Mouse (Mus musculus) heart, postnatal 10 days (tissue): ENCODE data around the gene Pkib. TPM values are rescaled to one million over a fixed set of nuclear protein-coding genes. Genes with fewer than 3 reads are reported as not detected.

Experiments
- DNase-seq, 2 experiments: peaks; one replicate each; pipeline ENCODE4 v3.0.0; 2021
- intact Hi-C: fragments of 180-260 bp; cut with DNase I; formaldehyde crosslinking; loops from one replicate; pipeline ENCODE4 v1.15.1; 2025
- total RNA-seq, 2 experiments: library from RNA; stranded (reverse); gene quantifications; 2 replicates each; pipeline ENCODE4 v1.2.3; 2021

Pkib gene
- total RNA-seq, 2 experiments from 2014 or later = 0.72 to 0.97 TPM

- intact Hi-C loops = loop anchor here (5.0 kb wide), 2 partner anchors 155 to 265 kb away; no protein-coding TSS in a partner anchor
- DNase-seq = peak; percentile 42 to 49
Observed at GRCm38 (mm10) chr10:57727666-57728065, 95.9 kb downstream of the Pkib start.

GRCm38 (mm10) chr10:57731672-57732071 lies 99.9 kb downstream of the Pkib start:
- intact Hi-C loops = no loop called here
- DNase-seq = no peak

GRCm38 (mm10) chr10:57740733-57741132 lies 109.0 kb downstream of the Pkib start:
- no peak for DNase-seq
- intact Hi-C loops = no loop called here

- DNase-seq = no peak
- intact Hi-C loops = no loop called here
Observed at GRCm38 (mm10) chr10:57741351-57741750, 109.6 kb downstream of the Pkib start.

GRCm38 (mm10) chr10:57743045-57743444 lies 111.3 kb downstream of the Pkib start:
- intact Hi-C loops = loop anchor here (1.0 kb wide), 2 partner anchors 53 to 99 kb away; no protein-coding TSS in a partner anchor

GRCm38 (mm10) chr10:57743606-57744016 lies 111.8 kb downstream of the Pkib start:
- intact Hi-C loops = loop anchor here (1.0 kb wide), 2 partner anchors 53 to 99 kb away; no protein-coding TSS in a partner anchor

More at GRCm38 (mm10) chr10:57743045-57743444, 111.3 kb downstream of the Pkib start:
- DNase-seq = no peak

GRCm38 (mm10) chr10:57744128-57744765 lies 112.5 kb downstream of the Pkib start:
- no peak for DNase-seq
- intact Hi-C loops = no loop called here

More at GRCm38 (mm10) chr10:57743606-57744016, 111.8 kb downstream of the Pkib start:
- peak; percentile 50 to 67 for DNase-seq

GRCm38 (mm10) chr10:57745452-57745851 lies 113.7 kb downstream of the Pkib start:
- no peak for DNase-seq
- intact Hi-C loops = no loop called here

GRCm38 (mm10) chr10:57747127-57747526 lies 115.3 kb downstream of the Pkib start:
- intact Hi-C loops = no loop called here
- DNase-seq = no peak

GRCm38 (mm10) chr10:57753343-57753742 lies 121.6 kb downstream of the Pkib start:
- intact Hi-C loops = no loop called here

GRCm38 (mm10) chr10:57755201-57755736 lies 123.5 kb downstream of the Pkib start:
- no peak for DNase-seq
- intact Hi-C loops = no loop called here

More at GRCm38 (mm10) chr10:57753343-57753742, 121.6 kb downstream of the Pkib start:
- DNase-seq = no peak

- intact Hi-C loops = no loop called here
- no peak for DNase-seq
Observed at GRCm38 (mm10) chr10:57758999-57759398, 127.2 kb downstream of the Pkib start.

GRCm38 (mm10) chr10:57760694-57761093 lies 128.9 kb downstream of the Pkib start:
- intact Hi-C loops = no loop called here
- no peak for DNase-seq

- no peak for DNase-seq
- intact Hi-C loops = no loop called here
Observed at GRCm38 (mm10) chr10:57763044-57763443, 131.3 kb downstream of the Pkib start.

GRCm38 (mm10) chr10:57783289-57784130 lies 151.7 kb downstream of the Pkib start:
- intact Hi-C loops = no loop called here
- no peak for DNase-seq

- intact Hi-C loops = no loop called here
- peak; percentile 67 to 75 for DNase-seq
Observed at GRCm38 (mm10) chr10:57784131-57784875, 152.5 kb downstream of the Pkib start.

- intact Hi-C loops = no loop called here
- no peak for DNase-seq
Observed at GRCm38 (mm10) chr10:57784876-57785150, 153.0 kb downstream of the Pkib start, which contains the start of gene Fabp7. Gene Fabp7 (plus strand): TSS chr10:57784881.

GRCm38 (mm10) chr10:57785552-57785951 lies 153.8 kb downstream of the Pkib start:
- intact Hi-C loops = no loop called here
- no peak for DNase-seq
